ENCODE assay signal across 8 mouse cellular contexts in genomic region chr10:77926140-77926539, GRCm38 (mm10). TPM values are rescaled to one million over a fixed set of nuclear protein-coding genes. Genes with fewer than 3 reads are reported as not detected.
A peak's percentile ranks its signal among the peaks of the same experiment; 100 is the strongest.
DNase-seq lines count a peak whose midpoint lies in the region; ATAC-seq and TF ChIP-seq lines count a peak whose summit lies in the region.

No protein-coding gene starts in this region.

- H3K79me2 ChIP-seq in liver, adult 2 months (ENCODE audit: control insufficient read depth, insufficient read depth, low read length), result no peaks in the 10 kb centered on the region

- no peak for TF ChIP-seq POLR2A in liver, adult 2 months (IDR thresholded peaks at IDR 0.05; ENCODE audit: extremely low read depth, insufficient read depth, low read length)
- TF ChIP-seq POLR2A in small intestine, adult 2 months (IDR thresholded peaks at IDR 0.05; ENCODE audit: low read depth, low read length), result no peak

- ATAC-seq in liver, embryonic 12.5 days, result no peak
- no peak for ATAC-seq in Patski
- no peak for ATAC-seq in limb, embryonic 11.5 days (ENCODE audit: insufficient number of reproducible peaks, low FRiP score, low TSS enrichment, low read depth)
- no peak for ATAC-seq in hindbrain, embryonic 16.5 days

- H3K4me3 ChIP-seq in liver, adult 2 months (ENCODE audit: insufficient read depth, low read depth, low read length), result no peak overlapping the region
- H3K4me3 ChIP-seq in liver, embryonic 12.5 days, result no peak overlapping the region
- no peak overlapping the region for H3K4me3 ChIP-seq in limb, embryonic 11.5 days (ENCODE audit: low read depth, low read length)
- no peak overlapping the region for H3K4me3 ChIP-seq in small intestine, adult 2 months (ENCODE audit: low read depth, low read length)
- H3K4me3 ChIP-seq in hindbrain, embryonic 16.5 days (ENCODE audit: low read length), result no peak overlapping the region

- CTCF ChIA-PET in Patski (lab: Charles Lee), result interaction anchor here (1.1 to 1.6 kb wide), 4 partner anchors 11 to 93 kb away, joined by 3 to 5 read pairs (median 3); no protein-coding TSS in a partner anchor

- WGBS in liver, adult 2 months, result 34% methylated on average over 7 of the region's 7 CpGs
- 26% methylated on average over 7 of the region's 7 CpGs for WGBS in liver, embryonic 12.5 days (ENCODE audit: insufficient replicate concordance)
- WGBS in limb, embryonic 11.5 days, result 48% methylated on average over 7 of the region's 7 CpGs
- WGBS in small intestine, adult 2 months, result 24% methylated on average over 7 of the region's 7 CpGs
- 45% methylated on average over 7 of the region's 7 CpGs for WGBS in hindbrain, embryonic 16.5 days

- no peaks in the 10 kb centered on the region for H3K9me3 ChIP-seq in liver, embryonic 12.5 days (replicated peaks)
- H3K9me3 ChIP-seq in limb, embryonic 11.5 days (ENCODE audit: control insufficient read depth, low read length), result no peaks in the 10 kb centered on the region
- no peaks in the 10 kb centered on the region for H3K9me3 ChIP-seq in hindbrain, embryonic 16.5 days (ENCODE audit: control insufficient read depth, low read length)

- intact Hi-C loops in heart, postnatal 36 days (cut with DNase I), result no loop called here

- POLR2A ChIA-PET in Patski (lab: Charles Lee), result no interaction called here

- H3K27me3 ChIP-seq in liver, adult 2 months (ENCODE audit: control insufficient read depth, insufficient read depth, low read length), result no peaks in the 10 kb centered on the region
- H3K27me3 ChIP-seq in liver, embryonic 12.5 days (replicated peaks), result peaks cover 9% of the 10 kb centered on the region; the same call in 1 of the 2 replicates
- H3K27me3 ChIP-seq in Patski, result peaks cover 16% of the 10 kb centered on the region
- H3K27me3 ChIP-seq in limb, embryonic 11.5 days (ENCODE audit: control insufficient read depth, insufficient read depth, low read length), result no peaks in the 10 kb centered on the region
- H3K27me3 ChIP-seq in small intestine, adult 2 months (ENCODE audit: control insufficient read depth, insufficient read depth, low read length), result no peaks in the 10 kb centered on the region
- H3K27me3 ChIP-seq in hindbrain, embryonic 16.5 days (replicated peaks; ENCODE audit: control insufficient read depth, insufficient read depth, low read length), result no peaks in the 10 kb centered on the region

- H3K4me2 ChIP-seq in liver, embryonic 12.5 days, result no peak overlapping the region
- H3K4me2 ChIP-seq in limb, embryonic 11.5 days (ENCODE audit: low read depth, severe bottlenecking), result no peak overlapping the region
- no peak overlapping the region for H3K4me2 ChIP-seq in hindbrain, embryonic 16.5 days (ENCODE audit: low read length)

- peak; percentile 72 for TF ChIP-seq CTCF in liver, adult 2 months (IDR thresholded peaks at IDR 0.05; ENCODE audit: low read depth, low read length)
- TF ChIP-seq CTCF in Patski (IDR thresholded peaks at IDR 0.05), result peak; percentile 84
- peak; percentile 60; the same call in 1 of the 2 replicates for TF ChIP-seq CTCF in small intestine, adult 2 months (IDR thresholded peaks at IDR 0.05; ENCODE audit: extremely low read depth, insufficient read length, insufficient replicate concordance, low read depth, low read length)

- H3K27ac ChIP-seq in liver, adult 2 months (replicated peaks; ENCODE audit: insufficient read depth, low read depth, low read length), result no peak overlapping the region
- H3K27ac ChIP-seq in liver, embryonic 12.5 days, result no peak overlapping the region
- no peak overlapping the region for H3K27ac ChIP-seq in limb, embryonic 11.5 days (replicated peaks; ENCODE audit: low read depth, low read length)
- H3K27ac ChIP-seq in small intestine, adult 2 months (ENCODE audit: insufficient read depth, low read depth, low read length), result no peak overlapping the region
- H3K27ac ChIP-seq in hindbrain, embryonic 16.5 days (ENCODE audit: low read depth, low read length), result no peak overlapping the region

- in situ Hi-C loops in Patski (cut with MboI; ENCODE audit: low pct_unique_long_range_greater_than_20kb), result no loop called here

- H3K36me3 ChIP-seq in liver, adult 2 months (ENCODE audit: control insufficient read depth, insufficient read depth, low read length), result no peaks in the 10 kb centered on the region
- H3K36me3 ChIP-seq in liver, embryonic 12.5 days, result no peaks in the 10 kb centered on the region
- no peaks in the 10 kb centered on the region for H3K36me3 ChIP-seq in limb, embryonic 11.5 days (ENCODE audit: control insufficient read depth, insufficient read depth, low read length)
- no peaks in the 10 kb centered on the region for H3K36me3 ChIP-seq in small intestine, adult 2 months (ENCODE audit: control insufficient read depth, insufficient read depth, low read length)
- H3K36me3 ChIP-seq in hindbrain, embryonic 16.5 days (ENCODE audit: control insufficient read depth, insufficient read depth, low read length), result no peaks in the 10 kb centered on the region

- H3K9ac ChIP-seq in liver, adult 2 months (ENCODE audit: low read depth, low read length), result no peak overlapping the region
- H3K9ac ChIP-seq in liver, embryonic 12.5 days, result no peak overlapping the region
- no peak overlapping the region for H3K9ac ChIP-seq in limb, embryonic 11.5 days (ENCODE audit: low read length)
- H3K9ac ChIP-seq in hindbrain, embryonic 16.5 days (ENCODE audit: low read depth, low read length), result no peak overlapping the region

- no peaks in the 10 kb centered on the region for H3K4me1 ChIP-seq in liver, adult 2 months (ENCODE audit: control insufficient read depth, insufficient read depth, low read length)
- H3K4me1 ChIP-seq in liver, embryonic 12.5 days, result no peaks in the 10 kb centered on the region
- H3K4me1 ChIP-seq in limb, embryonic 11.5 days (ENCODE audit: control insufficient read depth, insufficient read depth, low read length), result no peaks in the 10 kb centered on the region
- H3K4me1 ChIP-seq in small intestine, adult 2 months (ENCODE audit: control insufficient read depth, insufficient read depth, insufficient read length, low read length), result no peaks in the 10 kb centered on the region
- no peaks in the 10 kb centered on the region for H3K4me1 ChIP-seq in hindbrain, embryonic 16.5 days (ENCODE audit: control insufficient read depth, insufficient read depth, low read depth, low read length)

- DNase-seq in liver, adult 2 months (ENCODE audit: extremely low read depth, low read depth, low spot score), result peak; percentile 31
- DNase-seq in Patski (ENCODE audit: low read depth, low spot score), result no peak
- DNase-seq in c-Kit-positive CD71-positive TER-119-positive erythroid progenitor cells, embryonic 14.5 days (ENCODE audit: low spot score), result peak; percentile 60
- peak; percentile 34 to 71 for DNase-seq in heart, postnatal 36 days
- DNase-seq in limb, embryonic 11.5 days (ENCODE audit: low spot score), result peak; percentile 66

RNA-seq across cellular contexts. Expression of gene Lrrc3, which starts 23.8 kb away (rescaled TPM):
- total RNA-seq in liver, adult 2 months (2014; rRNA removed), result 20.9 and 26.7 TPM in 2 replicates
- 57.0 and 64.1 TPM in 2 replicates for polyA plus RNA-seq in liver, adult 2 months (2012; rRNA removed)
- polyA plus RNA-seq in liver, embryonic 12.5 days (2016; fragmentation: Nextera tagmentation; extraction: Ambion mirVana), result 8.5 and 8.7 TPM in 2 replicates
- polyA plus RNA-seq in Patski (2021), result 0.01 TPM
- under 1 TPM; 0.54 to 0.94 TPM for total RNA-seq in heart, postnatal 36 days (2021)
- 1.4 and 1.5 TPM in 2 replicates for polyA plus RNA-seq in limb, embryonic 11.5 days (2014; fragmentation: Nextera tagmentation; extraction: Ambion mirVana)
- 4.0 and 5.3 TPM in 2 replicates for polyA plus RNA-seq in small intestine, adult 2 months (2012; rRNA removed)
- polyA plus RNA-seq in hindbrain, embryonic 16.5 days (2015; fragmentation: Nextera tagmentation; extraction: Ambion mirVana), result 23.7 and 25.7 TPM in 2 replicates

RNA-seq across cellular contexts. Expression of gene Trpm2, which starts 44.2 kb away (rescaled TPM):
- total RNA-seq in liver, adult 2 months (2014; rRNA removed), result 3.1 and 4.1 TPM in 2 replicates
- polyA plus RNA-seq in liver, adult 2 months (2012; rRNA removed), result 2.1 and 3.3 TPM in 2 replicates
- polyA plus RNA-seq in liver, embryonic 12.5 days (2016; fragmentation: Nextera tagmentation; extraction: Ambion mirVana), result 1.1 and 1.2 TPM in 2 replicates
- 0.21 TPM for polyA plus RNA-seq in Patski (2021)
- total RNA-seq in heart, postnatal 36 days (2021), result 1 to 10 TPM in 1 of 2 experiments, under 1 TPM in 1; 0.31 to 1.5 TPM
- polyA plus RNA-seq in limb, embryonic 11.5 days (2014; fragmentation: Nextera tagmentation; extraction: Ambion mirVana), result 0.10 and 0.27 TPM in 2 replicates
- 1.8 and 3.4 TPM in 2 replicates for polyA plus RNA-seq in small intestine, adult 2 months (2012; rRNA removed)
- polyA plus RNA-seq in hindbrain, embryonic 16.5 days (2015; fragmentation: Nextera tagmentation; extraction: Ambion mirVana), result 7.8 and 9.9 TPM in 2 replicates

RNA-seq across cellular contexts. Expression of gene 1810043G02Rik, which starts 52.2 kb away (rescaled TPM):
- total RNA-seq in liver, adult 2 months (2014; rRNA removed), result 5.9 and 8.0 TPM in 2 replicates
- polyA plus RNA-seq in liver, adult 2 months (2012; rRNA removed), result 13.2 and 13.7 TPM in 2 replicates
- 6.7 and 6.9 TPM in 2 replicates for polyA plus RNA-seq in liver, embryonic 12.5 days (2016; fragmentation: Nextera tagmentation; extraction: Ambion mirVana)
- 38.5 TPM for polyA plus RNA-seq in Patski (2021)
- 10 to 100 TPM in 1 of 2 experiments, 1 to 10 TPM in 1; 9.3 to 10.3 TPM for total RNA-seq in heart, postnatal 36 days (2021)
- polyA plus RNA-seq in limb, embryonic 11.5 days (2014; fragmentation: Nextera tagmentation; extraction: Ambion mirVana), result 29.5 and 31.0 TPM in 2 replicates
- polyA plus RNA-seq in small intestine, adult 2 months (2012; rRNA removed), result 11.0 and 14.6 TPM in 2 replicates
- polyA plus RNA-seq in hindbrain, embryonic 16.5 days (2015; fragmentation: Nextera tagmentation; extraction: Ambion mirVana), result 53.9 and 56.7 TPM in 2 replicates
